ENCODE assay signal across 8 mouse cellular contexts in the genomic region with DNA sequence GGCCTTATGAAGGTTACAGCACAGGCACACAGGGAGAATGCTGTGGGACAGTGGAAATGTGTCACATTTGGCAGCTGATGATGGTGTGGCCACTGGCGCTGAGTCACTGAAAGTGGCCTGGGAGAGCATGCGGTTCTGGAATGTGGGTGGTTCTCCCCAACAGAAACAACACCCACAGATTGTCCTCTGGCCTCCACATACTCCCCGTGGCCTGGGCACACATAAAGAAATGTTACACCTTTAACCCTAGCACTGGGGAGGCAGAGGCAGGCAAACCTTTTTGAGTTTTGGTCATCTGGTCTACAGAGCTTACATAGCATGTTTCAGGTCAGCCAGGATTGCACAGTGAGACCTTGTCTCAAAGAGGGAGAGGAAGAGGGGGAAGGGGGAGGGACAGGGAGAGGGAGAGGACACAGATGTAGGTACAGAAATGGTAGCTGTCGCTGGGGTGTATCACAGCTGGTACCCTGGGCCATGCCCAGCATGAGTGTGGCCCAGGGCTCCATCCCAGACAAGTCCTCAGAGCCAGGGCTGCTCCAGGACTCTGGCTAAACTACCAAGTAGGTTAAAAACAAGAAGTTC.
DNase-seq lines count a peak whose midpoint lies in the region; ATAC-seq and TF ChIP-seq lines count a peak whose summit lies in the region.

No protein-coding gene starts in this region.

- no peak overlapping the region for H3K4me3 ChIP-seq in heart, adult 2 months
- no peak overlapping the region for H3K4me3 ChIP-seq in kidney, embryonic 14.5 days (ENCODE audit: low read length)
- no peak overlapping the region for H3K4me3 ChIP-seq in midbrain, postnatal 0 days (ENCODE audit: low read depth, low read length)

- ATAC-seq in kidney, embryonic 14.5 days (ENCODE audit: low FRiP score, low TSS enrichment): peak; percentile 58; the same call in 1 of the 2 replicates
- ATAC-seq in midbrain, postnatal 0 days (ENCODE audit: low FRiP score): no peak

- intact Hi-C loops in heart, adult 2 months (cut with DNase I): no loop called here

- no peak overlapping the region for H3K4me2 ChIP-seq in kidney, embryonic 14.5 days (replicated peaks; ENCODE audit: low read depth, low read length)
- H3K4me2 ChIP-seq in midbrain, postnatal 0 days (ENCODE audit: low read depth, low read length, poor library complexity, severe bottlenecking): no peak overlapping the region

- no peaks in the 10 kb centered on the region for H3K79me2 ChIP-seq in heart, adult 2 months (replicated peaks; ENCODE audit: control insufficient read depth, insufficient read depth, low read length)

- H3K4me1 ChIP-seq in heart, adult 2 months (ENCODE audit: control insufficient read depth, insufficient read depth, low read length): peaks cover 10% of the 10 kb centered on the region
- H3K4me1 ChIP-seq in kidney, embryonic 14.5 days (ENCODE audit: control insufficient read depth, insufficient read depth, low read length): peaks cover 25% of the 10 kb centered on the region
- peaks cover 11% of the 10 kb centered on the region for H3K4me1 ChIP-seq in midbrain, postnatal 0 days (ENCODE audit: insufficient read depth, low read length)

- peak overlapping the region; percentile 74 for H3K27ac ChIP-seq in heart, adult 2 months
- peak overlapping the region; percentile 92 for H3K27ac ChIP-seq in kidney, embryonic 14.5 days (ENCODE audit: low read depth, low read length)
- H3K27ac ChIP-seq in midbrain, postnatal 0 days (ENCODE audit: low read depth, low read length): peak overlapping the region; percentile 81

- H3K9me3 ChIP-seq in kidney, embryonic 14.5 days (ENCODE audit: control insufficient read depth, low read length): peaks cover 7% of the 10 kb centered on the region
- no peaks in the 10 kb centered on the region for H3K9me3 ChIP-seq in midbrain, postnatal 0 days (ENCODE audit: low read length)

- peak; percentile 77 for TF ChIP-seq EP300 in heart, adult 2 months (IDR thresholded peaks at IDR 0.05; ENCODE audit: insufficient read depth, low read depth, low read length)

- no peaks in the 10 kb centered on the region for H3K36me3 ChIP-seq in heart, adult 2 months (ENCODE audit: control insufficient read depth, insufficient read depth, low read length)
- H3K36me3 ChIP-seq in kidney, embryonic 14.5 days (ENCODE audit: control insufficient read depth, insufficient read depth, low read length): no peaks in the 10 kb centered on the region
- no peaks in the 10 kb centered on the region for H3K36me3 ChIP-seq in midbrain, postnatal 0 days (ENCODE audit: insufficient read depth, low read length)

- DNase-seq in 416B (ENCODE audit: low read depth): peak; percentile 72
- peak; percentile 73 for DNase-seq in adrenal gland, postnatal 10 days
- peak; percentile 64 to 76 for DNase-seq in heart, adult 2 months
- DNase-seq in midbrain, postnatal 0 days (ENCODE audit: low spot score): no peak
- DNase-seq in cerebellum, adult 18-20 months: no peak
- no peak for DNase-seq in right cerebral cortex, postnatal 4 days
- DNase-seq in left cerebral cortex, adult 11 months (ENCODE audit: low spot score): no peak

- no peaks in the 10 kb centered on the region for H3K27me3 ChIP-seq in heart, adult 2 months (ENCODE audit: control insufficient read depth, insufficient read depth, low read length)
- H3K27me3 ChIP-seq in kidney, embryonic 14.5 days (ENCODE audit: control insufficient read depth, insufficient read depth, low read length): no peaks in the 10 kb centered on the region
- no peaks in the 10 kb centered on the region for H3K27me3 ChIP-seq in midbrain, postnatal 0 days (ENCODE audit: insufficient read depth, low read length)

- H3K9ac ChIP-seq in heart, adult 2 months (ENCODE audit: low read depth, low read length): peak overlapping the region; percentile 13; the same call in 1 of the 2 replicates
- H3K9ac ChIP-seq in kidney, embryonic 14.5 days (ENCODE audit: low read depth, low read length): no peak overlapping the region
- H3K9ac ChIP-seq in midbrain, postnatal 0 days (replicated peaks; ENCODE audit: low read length, poor library complexity, severe bottlenecking): peak overlapping the region; percentile 50; the same call in 1 of the 2 replicates

- 24% methylated on average over 4 of the region's 4 CpGs for WGBS in heart, adult 2 months
- WGBS in kidney, embryonic 14.5 days: 34% methylated on average over 4 of the region's 4 CpGs
- WGBS in midbrain, postnatal 0 days: 32% methylated on average over 4 of the region's 4 CpGs

- TF ChIP-seq POLR2A in heart, adult 2 months (IDR thresholded peaks at IDR 0.05; ENCODE audit: insufficient read depth, low read depth, low read length): no peak

- no peak for TF ChIP-seq CTCF in heart, adult 2 months (IDR thresholded peaks at IDR 0.05)
- no peak for TF ChIP-seq CTCF in midbrain, postnatal 0 days (IDR thresholded peaks at IDR 0.05)

Comparison
In these comparisons a context has a peak if more than half of its experiments do, and no peak if none do; other contexts are left out.
1. DNase-seq: peak in 416B (single experiment), adrenal gland, postnatal 10 days (single experiment) and heart, adult 2 months (2 of 2); none in midbrain, postnatal 0 days (single experiment), cerebellum, adult 18-20 months (0 of 2), right cerebral cortex, postnatal 4 days (single experiment) and left cerebral cortex, adult 11 months (single experiment).
2. Peak in every context shown above with its lines, with median percentiles within 50 percentile points of each other: H3K27ac ChIP-seq.